Mouse (Mus musculus) retina, adult 2 months (tissue): ENCODE measurements around the gene Lrrc75a.

Experiments used
- DNase-seq: peaks from one replicate; pipeline ENCODE4 v3.0.0-alpha.2; 2012; ENCODE audit warnings: low read depth, low spot score

The Lrrc75a gene

GRCm38 (mm10) chr11:62554934-62555517 is 93.3 kb downstream of the Lrrc75a start:
- no peak for DNase-seq
